Mouse (Mus musculus) liver, embryonic 14.5 days (tissue): ENCODE results near the gene Arpc2.

Experiments used
- CTCF ChIP-seq: IDR thresholded peaks from 2 replicates; pipeline ENCODE4 v1.5.1; 2016; ENCODE audit warnings: antibody characterized with exemption, low read depth, control low read depth
- EP300 ChIP-seq: IDR thresholded peaks from 2 replicates; pipeline ENCODE4 v1.6.1; 2016; ENCODE audit warnings: antibody characterized with exemption, low read depth

- TF ChIP-seq CTCF: no peak
- no peak for TF ChIP-seq EP300
These were observed 58.3 kb downstream of the Arpc2 start for GRCm38 (mm10) chr1:74294090-74294643.
